Mouse (Mus musculus): ENCODE measurements at regions not wholly inside any gene's neighbourhood (a gene's known extent, or its start where the extent isn't known, plus 50 kb on each side); places are given as distances from the start of the nearest gene placed in this dataset.

DNA sequence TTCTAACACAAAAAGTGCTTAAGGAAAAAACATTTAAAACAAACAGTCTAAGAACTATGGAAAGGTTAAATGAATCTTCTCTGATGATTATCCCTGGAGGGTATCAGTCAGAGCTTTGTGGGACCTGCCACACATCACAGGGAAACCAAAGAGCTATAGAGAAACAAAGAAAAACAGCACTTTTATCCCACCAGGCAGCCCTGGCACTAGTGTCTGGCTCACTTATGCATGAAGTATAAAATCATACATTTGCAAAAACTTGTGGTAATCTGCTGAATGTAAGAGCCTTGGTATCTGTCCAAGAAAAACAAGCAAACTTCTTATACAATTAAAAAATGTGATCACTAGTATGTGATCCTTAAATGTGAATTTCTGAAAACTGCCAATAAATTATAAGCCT, 972.4 kb upstream of the Ctnnd2 start:
- no peak for DNase-seq (ENCODE audit: low read depth, low spot score)

DNA sequence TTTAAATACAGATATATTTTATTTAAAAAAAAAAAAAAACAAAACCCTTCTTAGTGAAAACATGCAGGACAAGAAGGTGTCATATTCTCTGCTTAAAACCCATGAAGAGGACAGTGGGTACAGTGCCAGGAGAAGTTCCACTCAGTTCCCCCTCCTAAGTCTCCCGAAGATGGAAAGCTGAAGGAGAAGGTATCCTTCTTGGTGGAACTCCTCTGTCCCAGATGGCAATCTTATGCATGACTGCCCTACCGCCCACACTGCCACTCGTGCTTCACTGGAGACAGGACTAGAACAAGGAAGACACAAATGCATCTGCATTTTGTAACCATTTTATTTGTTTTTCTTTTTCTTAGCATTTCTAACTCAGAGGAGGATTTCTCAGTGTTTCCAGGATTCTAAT, 948.7 kb upstream of the Ctnnd2 start:
- DNase-seq (ENCODE audit: low read depth, low spot score): peak; percentile 11

DNA sequence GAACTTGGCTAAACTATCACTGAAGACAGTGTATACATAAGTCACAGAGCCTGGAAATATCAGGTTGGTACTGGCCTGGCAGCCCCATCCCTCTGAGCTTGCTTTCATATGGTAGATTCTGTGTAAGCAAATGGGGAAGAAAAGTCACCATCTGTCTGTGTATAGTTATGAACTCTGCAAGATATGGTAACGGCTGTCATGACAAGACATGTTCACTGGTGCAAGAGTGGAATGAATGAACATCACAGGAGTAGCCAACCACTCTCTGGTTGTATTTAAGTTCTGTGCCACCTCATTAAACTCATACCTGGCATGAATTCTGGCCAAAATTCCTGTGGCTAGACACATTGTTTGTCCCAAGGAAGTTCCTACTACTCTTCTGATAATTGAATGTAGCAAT, 945.5 kb upstream of the Ctnnd2 start:
- DNase-seq (ENCODE audit: low read depth, low spot score): no peak

GRCm38 (mm10) chr15:29234635-29235034, 937.8 kb upstream of the Ctnnd2 start:
- DNase-seq (ENCODE audit: low read depth, low spot score): no peak

DNA sequence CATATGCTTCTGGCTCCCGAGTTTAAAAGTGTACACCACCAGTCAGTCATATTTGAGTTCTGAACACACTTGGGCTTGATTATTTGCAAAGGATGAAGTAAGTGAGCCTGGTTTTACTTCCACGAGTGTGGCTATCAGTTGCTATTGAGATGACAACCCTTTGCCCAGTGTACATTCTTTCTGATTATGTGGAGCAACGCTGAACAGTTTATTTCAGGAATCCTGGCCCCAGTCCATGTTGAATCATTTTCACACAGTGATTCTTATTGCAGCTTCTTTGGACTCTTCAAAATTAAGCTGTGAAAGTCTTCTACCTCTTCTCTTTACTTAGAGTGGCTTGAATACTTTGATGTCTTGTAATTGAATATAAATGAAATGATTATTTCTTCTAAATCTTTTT, 917.2 kb upstream of the Ctnnd2 start:
- no peak for DNase-seq (ENCODE audit: low read depth, low spot score)

DNA sequence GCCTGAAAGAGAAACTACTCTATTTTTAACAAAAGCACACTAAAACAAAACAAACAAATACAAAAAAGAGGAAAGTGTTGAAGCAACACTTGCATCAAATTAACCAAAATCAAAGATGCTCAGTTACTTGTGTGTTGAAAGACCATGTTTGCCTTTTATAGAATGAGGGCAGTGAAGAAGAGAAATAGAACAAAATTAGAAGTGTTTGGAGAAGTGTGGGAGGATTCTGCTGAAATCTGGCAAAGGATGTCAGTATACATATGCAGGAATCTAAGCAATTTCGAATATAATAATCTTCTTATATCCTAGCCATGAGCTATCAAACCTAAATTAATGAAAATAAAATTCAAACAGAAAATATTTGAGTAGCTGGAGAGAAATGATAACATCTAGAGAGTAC, 905.6 kb upstream of the Ctnnd2 start:
- no peak for DNase-seq (ENCODE audit: low read depth, low spot score)

GRCm38 (mm10) chr15:29296454-29296853, 875.9 kb upstream of the Ctnnd2 start:
- no peak for DNase-seq (ENCODE audit: low read depth, low spot score)
